Mouse (Mus musculus) midbrain, embryonic 10.5 days (tissue): Measurements from ENCODE around the gene Trio. TPM values are rescaled to one million over a fixed set of nuclear protein-coding genes. Genes with fewer than 3 reads are reported as not detected.

Source experiments
- DNase-seq: peaks from one replicate; pipeline ENCODE4 v3.0.0-alpha.2; 2017; ENCODE audit warnings: low spot score
- H3K27ac ChIP-seq: fragments of 300-500 bp; sonication (generic); replicated peaks from 2 replicates; pipeline ENCODE4 v1.5.1; 2016; ENCODE audit warnings: mild to moderate bottlenecking
- H3K27me3 ChIP-seq: fragments of 300-500 bp; sonication (generic); 2 replicates; pipeline ENCODE4 v1.6.1; 2016; ENCODE audit warnings: low read depth, mild to moderate bottlenecking; ENCODE audit not compliant: poor library complexity, severe bottlenecking
- H3K36me3 ChIP-seq: fragments of 300-500 bp; sonication (generic); 2 replicates; pipeline ENCODE4 v1.6.1; 2016; ENCODE audit warnings: mild to moderate bottlenecking, moderate library complexity
- H3K4me1 ChIP-seq: fragments of 300-500 bp; sonication (generic); 2 replicates; pipeline ENCODE4 v1.6.1; 2016
- H3K4me3 ChIP-seq: fragments of 300-500 bp; sonication (generic); 2 replicates; pipeline ENCODE4 v1.5.1; 2016; ENCODE audit warnings: mild to moderate bottlenecking, moderate library complexity
- H3K9me3 ChIP-seq: fragments of 300-500 bp; sonication (generic); replicated peaks from 2 replicates; pipeline ENCODE4 v1.6.1; 2016; ENCODE audit warnings: mild to moderate bottlenecking
- WGBS: fragments of 180-500 bp; shearing (Covaris S2); methylation state at CpG from one replicate; pipeline ENCODE4 v1.1.7; 2016; 5-methylcytosine and 5-hydroxymethylcytosine counted together
- polyA plus RNA-seq: library from polyadenylated mRNA; unstranded; fragments of >200 nt; fragmentation: Nextera tagmentation; extraction: Ambion mirVana; gene quantifications from 2 replicates; pipeline ENCODE4 v1.2.1, GENCODE M21; 2016

Trio gene
- polyA plus RNA-seq, 1 experiment from 2014 or later, result 19.0 TPM

DNA sequence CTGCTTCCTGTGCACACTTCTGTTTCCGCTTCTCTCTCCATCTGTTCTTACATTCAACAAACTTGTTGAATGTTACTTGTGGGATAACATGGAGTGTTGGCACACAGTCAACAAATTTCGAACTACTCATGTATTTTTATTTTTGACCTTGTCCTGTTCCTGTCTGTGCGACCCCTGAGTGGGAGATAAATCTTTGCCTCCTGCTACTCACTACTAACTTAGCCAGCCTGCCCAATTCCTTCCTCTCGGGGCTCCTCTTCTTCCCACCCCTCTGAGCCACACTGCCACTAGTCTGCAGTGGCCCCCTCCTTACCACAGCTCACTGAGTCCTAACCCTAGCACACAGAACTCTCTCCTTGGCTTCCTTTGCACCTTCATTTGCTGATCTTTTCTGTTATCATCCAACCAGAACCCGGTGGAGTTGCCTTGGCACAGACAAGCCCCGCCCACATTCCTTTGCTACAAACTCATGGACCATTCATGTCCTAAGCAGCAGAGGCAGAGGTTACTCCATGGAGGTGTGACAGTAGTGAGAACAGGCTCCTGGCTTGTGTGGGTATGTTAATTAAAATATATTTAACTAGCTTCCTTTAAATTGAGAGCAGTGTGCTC is 126.7 kb downstream of the Trio start:
- no peak for DNase-seq
- Histone ChIP-seq H3K36me3 (peaks cover 85% of the 10 kb centered on the region), H3K27ac (no peak overlapping the region), H3K4me3 (no peak overlapping the region), H3K4me1 (no peaks in the 10 kb centered on the region; the same call in 1 of the 2 replicates), H3K9me3 (no peaks in the 10 kb centered on the region), H3K27me3 (no peaks in the 10 kb centered on the region)
- 89% methylated on average over 6 of the region's 6 CpGs for WGBS

DNA sequence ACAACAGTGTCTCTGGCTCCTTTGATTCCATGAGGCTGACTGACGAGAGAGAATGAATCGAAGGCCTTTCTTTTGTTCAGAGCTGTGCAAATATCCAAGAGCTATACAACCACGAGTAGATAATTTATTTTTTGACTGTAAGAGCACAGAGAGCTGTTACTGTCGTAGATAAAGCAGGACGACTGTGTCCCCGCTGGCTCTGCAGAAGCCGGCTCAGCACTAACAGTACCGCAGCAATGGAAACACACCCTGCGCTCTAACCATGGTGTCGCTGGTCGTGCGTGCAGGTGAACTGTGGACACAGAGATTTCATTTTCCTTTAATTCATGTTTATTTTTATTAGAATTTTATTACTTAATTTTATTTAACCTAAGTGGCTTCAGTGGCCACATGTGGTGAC is 131.5 kb downstream of the Trio start:
- H3K4me3 ChIP-seq, result no peak overlapping the region
- WGBS, result 92% methylated on average over 12 of the region's 12 CpGs
- no peak for DNase-seq
- H3K9me3 ChIP-seq, result no peaks in the 10 kb centered on the region
- H3K27me3 ChIP-seq, result no peaks in the 10 kb centered on the region
- H3K27ac ChIP-seq, result no peak overlapping the region
- peaks cover 95% of the 10 kb centered on the region for H3K36me3 ChIP-seq
- no peaks in the 10 kb centered on the region for H3K4me1 ChIP-seq

DNA sequence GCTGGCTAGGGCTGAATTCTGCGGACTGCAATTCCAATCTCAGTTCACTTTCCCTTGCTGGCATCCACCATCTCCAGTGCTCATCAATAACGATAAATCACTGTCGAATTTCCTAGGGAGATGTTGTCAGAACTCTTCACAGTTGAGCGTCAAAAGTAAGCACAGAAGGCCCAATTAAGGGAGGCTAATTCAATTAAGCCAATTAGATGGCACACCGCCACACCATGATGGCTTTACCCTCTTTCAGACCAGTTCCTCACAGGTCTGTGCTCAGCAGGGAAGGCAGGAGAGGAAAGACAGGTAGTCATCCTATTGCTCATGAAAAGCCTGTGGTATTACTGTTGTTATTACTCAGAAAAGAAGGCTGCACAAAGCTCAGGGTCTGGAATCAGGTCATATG is 133.6 kb downstream of the Trio start:
- H3K4me1 ChIP-seq, result no peaks in the 10 kb centered on the region
- no peaks in the 10 kb centered on the region for H3K9me3 ChIP-seq
- peaks cover 95% of the 10 kb centered on the region for H3K36me3 ChIP-seq
- no peak overlapping the region for H3K4me3 ChIP-seq
- 88% methylated on average over 5 of the region's 5 CpGs for WGBS
- no peak overlapping the region for H3K27ac ChIP-seq
- H3K27me3 ChIP-seq, result no peaks in the 10 kb centered on the region
- no peak for DNase-seq

DNA sequence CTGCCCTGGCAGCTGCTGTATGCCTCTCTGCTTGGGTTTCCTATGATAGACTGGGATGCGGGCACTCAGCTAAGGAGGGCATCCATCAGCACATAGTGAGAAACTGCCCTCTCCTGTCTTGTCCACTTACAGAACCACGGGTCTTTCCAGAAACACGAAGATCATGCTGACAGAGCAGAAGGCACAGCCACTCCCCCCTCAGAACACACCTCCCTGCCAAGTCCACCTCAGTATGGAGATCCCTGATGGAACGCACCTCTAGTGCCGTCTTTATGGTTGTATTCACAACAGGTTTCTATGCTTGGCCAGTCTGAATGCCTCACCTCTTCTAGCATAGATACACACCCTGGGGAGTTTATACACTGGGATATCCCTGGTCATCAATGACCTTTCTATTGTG is 135.0 kb downstream of the Trio start:
- 94% methylated on average over 5 of the region's 5 CpGs for WGBS
- no peak for DNase-seq
- Histone ChIP-seq H3K4me3 (no peak overlapping the region), H3K4me1 (no peaks in the 10 kb centered on the region), H3K27me3 (no peaks in the 10 kb centered on the region), H3K9me3 (no peaks in the 10 kb centered on the region), H3K36me3 (peaks cover 95% of the 10 kb centered on the region), H3K27ac (no peak overlapping the region)

DNA sequence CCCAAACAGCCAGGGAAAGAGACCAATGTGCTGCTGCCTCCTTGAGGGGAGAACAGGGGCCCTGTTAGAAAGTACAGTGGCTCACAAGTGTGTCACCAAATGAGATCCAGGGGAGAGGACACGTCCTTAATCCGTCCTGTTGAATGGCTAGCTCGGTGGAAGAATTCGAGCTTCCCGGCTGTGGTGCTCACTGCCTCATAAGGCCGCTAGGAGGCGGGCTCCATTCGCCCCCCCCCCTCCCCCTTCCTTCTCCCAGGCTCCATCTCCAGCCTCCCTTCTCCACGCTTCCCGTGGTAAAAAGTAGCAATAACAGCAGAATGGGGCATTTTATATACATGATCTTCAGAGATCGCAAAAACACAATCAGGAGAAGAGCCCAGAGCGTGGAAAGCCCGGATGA is 137.5 kb downstream of the Trio start:
- H3K36me3 ChIP-seq, result peaks cover 82% of the 10 kb centered on the region
- no peaks in the 10 kb centered on the region for H3K4me1 ChIP-seq
- no peaks in the 10 kb centered on the region for H3K27me3 ChIP-seq
- no peak overlapping the region for H3K27ac ChIP-seq
- DNase-seq, result no peak
- no peaks in the 10 kb centered on the region for H3K9me3 ChIP-seq
- 57% methylated on average over 13 of the region's 13 CpGs for WGBS
- H3K4me3 ChIP-seq, result no peak overlapping the region

DNA sequence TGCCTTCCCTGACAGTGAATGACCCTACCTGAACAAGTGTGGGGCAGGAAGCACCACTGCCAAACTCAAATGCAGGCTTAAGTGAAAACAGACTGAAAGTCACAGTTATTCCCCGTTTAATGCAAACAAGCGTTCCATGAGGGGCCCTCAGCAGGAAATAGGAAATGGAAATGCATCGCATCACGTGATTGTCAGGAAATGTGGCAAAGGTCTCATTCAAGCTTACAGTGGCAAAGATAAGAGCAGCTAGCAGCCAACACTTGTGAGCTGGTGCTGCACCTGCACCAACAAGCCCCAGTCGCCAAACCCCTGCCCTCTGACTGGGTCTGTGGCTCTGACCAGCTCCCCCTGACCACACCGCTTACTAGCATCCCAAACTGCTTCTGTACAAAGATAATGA is 138.7 kb downstream of the Trio start:
- Histone ChIP-seq H3K4me3 (no peak overlapping the region), H3K27ac (no peak overlapping the region), H3K4me1 (no peaks in the 10 kb centered on the region), H3K36me3 (peaks cover 84% of the 10 kb centered on the region), H3K9me3 (no peaks in the 10 kb centered on the region), H3K27me3 (no peaks in the 10 kb centered on the region)
- no peak for DNase-seq
- 90% methylated on average over 6 of the region's 6 CpGs for WGBS

DNA sequence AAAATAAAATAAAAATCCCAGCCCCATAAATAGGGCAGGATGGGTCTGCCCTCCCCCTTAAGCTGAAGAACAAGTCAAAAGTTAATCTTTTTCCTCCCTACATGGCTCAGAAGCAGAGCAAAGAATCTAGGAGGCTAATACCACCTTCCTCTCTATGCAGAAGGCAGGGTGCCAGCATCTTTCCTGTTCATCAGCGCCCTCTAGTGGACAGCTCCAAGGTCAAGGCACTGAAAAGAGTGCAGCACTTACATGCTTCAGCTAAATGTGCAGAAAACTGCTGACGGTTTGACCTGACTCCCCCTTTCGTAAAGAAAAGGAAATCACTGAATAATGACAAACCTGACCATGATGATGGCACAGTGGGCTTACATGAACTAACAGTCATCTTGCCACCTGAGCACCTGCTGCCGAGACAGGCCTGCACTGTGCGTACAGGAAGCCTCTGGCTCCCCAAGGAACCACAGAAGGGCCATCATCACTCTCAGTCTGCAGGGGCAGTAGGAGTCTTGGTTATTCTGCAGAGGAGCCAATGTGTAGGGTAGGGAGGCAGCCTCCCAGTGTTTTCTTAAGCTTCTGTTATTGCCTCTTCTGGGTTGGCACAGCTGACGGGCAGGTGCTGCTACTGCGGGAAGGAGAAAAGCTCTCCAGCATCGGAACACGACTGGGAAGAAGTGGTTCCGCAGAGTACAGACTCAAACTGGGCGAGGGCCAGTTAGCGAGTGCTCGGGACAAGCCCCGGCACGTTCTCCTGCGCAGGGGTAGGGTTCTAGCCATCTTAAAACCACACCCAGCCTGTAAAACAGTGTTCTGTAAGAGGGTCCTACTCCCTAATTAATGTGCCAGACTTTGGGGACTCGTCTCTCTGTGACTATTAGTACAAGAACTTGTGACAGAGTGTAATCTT is 141.0 kb downstream of the Trio start:
- DNase-seq, result peak; percentile 68
- no peak overlapping the region for H3K4me3 ChIP-seq
- H3K27ac ChIP-seq, result no peak overlapping the region
- H3K9me3 ChIP-seq, result no peaks in the 10 kb centered on the region
- no peaks in the 10 kb centered on the region for H3K27me3 ChIP-seq
- H3K36me3 ChIP-seq, result peaks cover 82% of the 10 kb centered on the region
- no peaks in the 10 kb centered on the region for H3K4me1 ChIP-seq
- 78% methylated on average over 17 of the region's 17 CpGs for WGBS

DNA sequence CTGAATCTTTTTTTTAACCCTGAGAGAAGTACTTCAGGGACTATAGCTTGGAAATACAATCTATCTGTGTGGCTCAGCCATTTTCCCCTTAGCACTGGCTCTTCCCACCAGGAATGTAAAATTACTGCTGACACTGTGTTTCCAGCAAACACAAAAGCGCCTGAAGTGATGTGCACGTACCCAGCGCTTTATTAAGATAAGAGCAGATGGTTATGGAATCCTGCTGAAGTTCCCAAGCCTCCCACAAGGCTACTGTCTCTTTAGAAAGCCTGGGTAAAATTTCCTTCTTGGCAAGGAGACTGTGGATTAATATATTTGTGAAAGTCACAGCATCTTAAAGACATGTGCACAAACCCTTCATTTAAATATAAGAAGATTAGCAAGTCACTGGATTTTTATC is 141.8 kb downstream of the Trio start:
- WGBS, result 92% methylated on average over 3 of the region's 3 CpGs
- no peak for DNase-seq
- Histone ChIP-seq H3K27ac (no peak overlapping the region), H3K4me3 (no peak overlapping the region), H3K4me1 (no peaks in the 10 kb centered on the region), H3K36me3 (peaks cover 80% of the 10 kb centered on the region), H3K27me3 (no peaks in the 10 kb centered on the region), H3K9me3 (no peaks in the 10 kb centered on the region)

DNA sequence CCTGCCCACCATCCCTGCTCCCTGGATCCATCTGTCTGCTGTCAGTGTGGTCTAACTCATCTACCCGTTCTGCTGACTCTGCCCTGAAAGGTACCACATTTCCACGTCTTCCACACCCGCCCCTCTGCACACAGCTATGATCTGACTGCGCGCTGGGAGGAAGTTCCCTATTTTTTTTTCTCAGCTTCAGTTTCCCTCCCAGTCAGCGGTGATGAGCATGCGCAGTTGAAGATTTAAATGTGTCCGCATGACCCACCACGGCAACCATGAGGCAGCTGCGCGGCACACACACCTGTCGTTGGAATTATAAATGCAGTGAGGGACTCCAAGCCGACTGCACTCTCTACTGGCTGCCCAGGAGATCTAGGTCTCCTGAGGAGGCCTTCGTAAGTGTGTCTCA is 142.8 kb downstream of the Trio start:
- peaks cover 80% of the 10 kb centered on the region for H3K36me3 ChIP-seq
- no peak overlapping the region for H3K4me3 ChIP-seq
- no peak for DNase-seq
- no peaks in the 10 kb centered on the region for H3K9me3 ChIP-seq
- no peak overlapping the region for H3K27ac ChIP-seq
- peaks cover 6% of the 10 kb centered on the region for H3K4me1 ChIP-seq
- H3K27me3 ChIP-seq, result no peaks in the 10 kb centered on the region
- 94% methylated on average over 14 of the region's 14 CpGs for WGBS

DNA sequence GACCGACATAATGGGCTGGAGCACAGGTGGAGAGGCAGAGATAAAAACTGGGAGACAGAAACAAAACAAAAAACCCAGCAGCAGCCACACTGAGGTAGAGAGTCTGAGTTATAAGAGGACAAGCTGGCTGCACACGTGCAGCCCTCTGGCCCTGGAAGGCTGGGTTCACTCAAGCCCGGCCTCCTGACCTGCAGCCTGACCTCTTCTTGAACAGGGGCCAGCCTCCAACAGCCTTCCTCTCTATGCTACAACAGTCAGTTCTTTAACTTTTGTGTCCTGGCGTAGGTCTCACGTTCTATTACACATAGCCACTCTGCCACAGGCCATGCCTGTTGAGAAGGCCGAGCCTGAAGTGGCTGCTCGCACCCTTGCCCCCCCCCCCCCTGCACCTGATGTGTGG is 147.8 kb downstream of the Trio start:
- Histone ChIP-seq H3K4me3 (no peak overlapping the region), H3K27me3 (no peaks in the 10 kb centered on the region), H3K4me1 (peaks cover 7% of the 10 kb centered on the region), H3K9me3 (no peaks in the 10 kb centered on the region), H3K27ac (no peak overlapping the region), H3K36me3 (peaks cover 82% of the 10 kb centered on the region)
- DNase-seq, result no peak
- WGBS, result 65% methylated on average over 7 of the region's 7 CpGs

DNA sequence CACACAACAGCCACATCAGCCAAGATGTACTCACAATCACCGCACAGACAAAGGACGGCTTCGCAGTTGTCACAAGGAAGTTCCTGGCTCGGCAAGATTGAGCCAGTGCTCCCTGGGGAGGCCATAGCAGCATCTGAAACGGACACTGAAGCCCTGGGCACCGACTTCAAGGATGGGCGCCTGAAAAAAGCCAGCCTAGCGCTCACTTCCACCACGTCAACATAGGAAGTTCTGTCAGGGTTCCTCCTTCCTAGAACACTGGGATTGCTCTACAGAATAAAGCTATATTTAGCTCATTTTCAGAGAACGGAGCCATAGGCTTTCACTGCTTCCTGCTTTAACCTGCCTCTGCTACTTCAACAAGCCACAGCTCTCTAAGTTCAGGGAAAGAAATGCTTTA is 149.3 kb downstream of the Trio start:
- WGBS, result 86% methylated on average over 10 of the region's 10 CpGs
- Histone ChIP-seq H3K4me1 (peaks cover 7% of the 10 kb centered on the region), H3K4me3 (no peak overlapping the region), H3K36me3 (peaks cover 81% of the 10 kb centered on the region), H3K27ac (no peak overlapping the region), H3K9me3 (no peaks in the 10 kb centered on the region), H3K27me3 (no peaks in the 10 kb centered on the region)
- DNase-seq, result no peak

DNA sequence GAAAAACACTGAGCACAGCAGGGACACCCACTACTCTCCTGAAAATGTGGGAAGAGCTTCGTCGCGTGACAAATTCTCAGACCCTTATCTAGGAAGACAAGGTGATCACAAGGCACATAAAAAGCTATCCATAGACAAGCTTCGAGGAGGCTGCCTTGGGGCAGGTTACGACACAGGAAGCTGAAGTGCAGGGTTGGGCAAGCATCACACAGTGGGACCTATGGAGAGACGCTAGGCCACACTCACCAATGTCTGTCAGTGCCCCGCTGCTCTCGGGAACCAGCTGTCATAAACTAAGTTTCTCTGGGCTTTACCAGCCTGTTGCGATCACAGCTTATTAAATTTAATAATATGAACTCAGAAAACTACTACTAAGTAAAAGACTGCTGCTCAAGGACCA is 149.9 kb downstream of the Trio start:
- peaks cover 81% of the 10 kb centered on the region for H3K36me3 ChIP-seq
- H3K9me3 ChIP-seq, result no peaks in the 10 kb centered on the region
- H3K4me1 ChIP-seq, result peaks cover 7% of the 10 kb centered on the region
- H3K4me3 ChIP-seq, result no peak overlapping the region
- no peak for DNase-seq
- no peak overlapping the region for H3K27ac ChIP-seq
- H3K27me3 ChIP-seq, result no peaks in the 10 kb centered on the region
- 90% methylated on average over 9 of the region's 9 CpGs for WGBS

DNA sequence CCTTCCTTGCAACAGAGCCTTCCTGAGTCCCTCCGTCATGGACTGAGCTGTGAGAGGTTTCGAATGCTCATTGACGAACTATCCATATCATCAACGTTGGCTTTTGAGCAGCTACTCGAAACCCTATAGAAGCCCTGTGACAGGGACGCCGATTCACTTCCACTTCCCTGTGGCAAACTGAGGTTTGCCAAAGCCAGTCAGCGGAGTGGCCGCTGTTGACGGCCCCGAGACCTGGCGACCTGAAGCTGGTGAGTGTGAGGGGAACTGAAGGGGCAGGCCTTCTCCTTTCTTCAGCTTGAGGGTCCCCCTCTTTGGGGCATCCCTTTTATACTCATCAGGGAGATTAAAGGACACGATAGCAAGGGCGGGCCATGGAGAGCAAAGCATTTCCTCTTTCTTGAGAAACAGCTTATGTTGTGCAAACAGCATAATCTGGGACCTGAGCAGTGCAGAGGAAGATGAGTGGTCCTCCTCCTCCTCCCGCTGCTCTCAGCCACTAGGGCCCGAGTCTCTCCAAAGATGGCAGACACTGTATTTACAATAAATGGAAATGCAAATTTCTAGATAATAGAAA is 151.8 kb downstream of the Trio start:
- Histone ChIP-seq H3K36me3 (peaks cover 82% of the 10 kb centered on the region), H3K27ac (no peak overlapping the region)
- 90% methylated on average over 16 of the region's 16 CpGs for WGBS

More for the DNA sequence above, 151.8 kb downstream of the Trio start:
- Histone ChIP-seq H3K9me3 (no peaks in the 10 kb centered on the region), H3K4me1 (peaks cover 7% of the 10 kb centered on the region), H3K4me3 (no peak overlapping the region), H3K27me3 (no peaks in the 10 kb centered on the region)
- no peak for DNase-seq
